Mouse (Mus musculus): Measurements from ENCODE around the gene Sp100. TPM values are rescaled to one million over a fixed set of nuclear protein-coding genes. Genes with fewer than 3 reads are reported as not detected.
A peak's percentile ranks its signal among the peaks of the same experiment; 100 is the strongest.

The Sp100 gene
- polyA plus RNA-seq, 1 experiment, result 21.4 TPM

DNA sequence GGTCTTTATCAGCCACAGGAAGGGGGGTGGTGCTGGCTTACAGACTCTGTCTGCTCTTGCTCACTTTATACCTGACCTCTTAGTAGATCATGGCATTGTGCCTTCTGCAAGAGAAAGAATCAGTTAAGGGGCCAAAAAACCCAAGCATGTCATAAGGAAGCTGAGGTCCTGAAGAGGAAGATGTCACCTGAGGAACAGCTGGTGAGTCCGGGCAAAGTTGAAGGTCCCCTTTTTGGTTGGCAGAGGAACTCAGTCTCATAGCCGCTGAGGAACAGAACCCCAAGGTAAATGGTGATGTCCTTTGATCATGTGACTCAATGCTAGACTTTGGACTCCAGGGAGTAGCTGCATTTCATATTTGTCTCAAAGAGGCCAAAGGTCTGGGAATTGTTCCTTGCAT is 57.0 kb downstream of the Sp100 start:
- peaks cover 2% of the 10 kb centered on the region; the same call in 1 of the 2 replicates for H3K4me1 ChIP-seq (ENCODE audit: control insufficient read depth, insufficient read depth, low read length)
- no peak overlapping the region for H3K4me3 ChIP-seq (ENCODE audit: insufficient read depth, low read depth, low read length)
- no peaks in the 10 kb centered on the region for H3K27me3 ChIP-seq (replicated peaks; ENCODE audit: control insufficient read depth, insufficient read depth, low read length)
- no peaks in the 10 kb centered on the region for H3K36me3 ChIP-seq (ENCODE audit: control insufficient read depth, insufficient read depth, low read length)
- H3K27ac ChIP-seq (ENCODE audit: insufficient read depth, low read depth, low read length), result no peak overlapping the region
- TF ChIP-seq POLR2A (IDR thresholded peaks at IDR 0.05; ENCODE audit: low read depth, low read length), result no peak
- TF ChIP-seq CTCF (conservative IDR thresholded peaks at IDR 0.05; ENCODE audit: insufficient read depth, insufficient read length, low read depth, low read length), result no peak
- WGBS, result 81% methylated on average over 2 of the region's 2 CpGs
- peak; percentile 16 for DNase-seq

DNA sequence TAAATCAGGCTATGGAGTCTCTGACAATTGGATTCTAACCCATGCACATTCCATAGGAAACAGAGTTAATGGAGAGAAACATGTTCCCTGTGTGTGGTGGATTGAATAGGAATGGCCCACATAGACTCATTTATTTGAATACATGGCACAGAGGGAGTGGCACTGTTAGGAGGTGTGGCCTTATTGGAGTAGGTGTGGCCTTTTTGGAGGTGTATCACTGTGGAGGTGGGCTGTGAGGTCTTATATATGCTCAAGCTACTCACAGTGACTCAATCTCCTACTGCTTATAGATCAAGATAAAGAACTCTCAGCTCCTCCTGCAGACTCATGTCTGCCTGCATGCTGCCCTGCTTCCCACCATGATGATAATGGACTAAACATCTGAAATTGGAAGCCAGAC is 64.7 kb downstream of the Sp100 start:
- Histone ChIP-seq H3K36me3 (ENCODE audit: control insufficient read depth, insufficient read depth, low read length) (no peaks in the 10 kb centered on the region), H3K27me3 (replicated peaks; ENCODE audit: control insufficient read depth, insufficient read depth, low read length) (no peaks in the 10 kb centered on the region), H3K27ac (ENCODE audit: insufficient read depth, low read depth, low read length) (no peak overlapping the region), H3K4me1 (ENCODE audit: control insufficient read depth, insufficient read depth, low read length) (no peaks in the 10 kb centered on the region), H3K4me3 (ENCODE audit: insufficient read depth, low read depth, low read length) (no peak overlapping the region)
- TF ChIP-seq CTCF (conservative IDR thresholded peaks at IDR 0.05; ENCODE audit: insufficient read depth, insufficient read length, low read depth, low read length) (no peak), POLR2A (IDR thresholded peaks at IDR 0.05; ENCODE audit: low read depth, low read length) (no peak)
- no peak for DNase-seq

DNA sequence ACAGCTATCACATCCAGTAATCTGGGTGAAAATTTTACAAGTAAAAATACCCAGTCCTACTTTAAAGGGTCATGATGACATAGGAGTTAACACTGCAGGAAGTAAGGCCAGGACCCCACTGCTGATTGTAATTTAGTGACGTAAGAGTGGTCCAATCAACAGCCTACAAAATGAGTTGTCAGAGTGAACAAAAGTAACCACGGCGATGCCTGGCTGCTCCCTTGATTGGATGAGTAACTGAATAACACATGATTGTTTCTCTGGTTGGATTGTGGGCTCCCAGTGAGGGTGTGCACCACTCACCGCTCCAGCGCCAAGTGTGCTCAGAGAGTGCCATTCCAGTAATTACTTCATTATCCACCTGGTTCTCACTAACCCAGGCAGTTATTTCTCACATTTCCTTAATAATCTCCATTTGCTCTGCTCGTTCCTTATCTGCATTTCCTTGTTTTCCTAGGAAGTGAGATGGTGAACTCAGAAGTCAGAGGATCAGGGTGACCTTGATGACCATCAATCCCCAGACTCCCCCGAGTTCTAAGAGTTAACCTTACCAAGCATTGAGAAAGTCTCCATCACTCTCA is 66.7 kb downstream of the Sp100 start:
- Histone ChIP-seq H3K4me3 (ENCODE audit: insufficient read depth, low read depth, low read length) (no peak overlapping the region), H3K27me3 (replicated peaks; ENCODE audit: control insufficient read depth, insufficient read depth, low read length) (no peaks in the 10 kb centered on the region), H3K27ac (ENCODE audit: insufficient read depth, low read depth, low read length) (no peak overlapping the region), H3K36me3 (ENCODE audit: control insufficient read depth, insufficient read depth, low read length) (no peaks in the 10 kb centered on the region), H3K4me1 (ENCODE audit: control insufficient read depth, insufficient read depth, low read length) (no peaks in the 10 kb centered on the region)
- TF ChIP-seq POLR2A (IDR thresholded peaks at IDR 0.05; ENCODE audit: low read depth, low read length) (no peak), CTCF (conservative IDR thresholded peaks at IDR 0.05; ENCODE audit: insufficient read depth, insufficient read length, low read depth, low read length) (no peak)
- 44% methylated on average over 7 of the region's 7 CpGs for WGBS
- DNase-seq, result no peak

DNA sequence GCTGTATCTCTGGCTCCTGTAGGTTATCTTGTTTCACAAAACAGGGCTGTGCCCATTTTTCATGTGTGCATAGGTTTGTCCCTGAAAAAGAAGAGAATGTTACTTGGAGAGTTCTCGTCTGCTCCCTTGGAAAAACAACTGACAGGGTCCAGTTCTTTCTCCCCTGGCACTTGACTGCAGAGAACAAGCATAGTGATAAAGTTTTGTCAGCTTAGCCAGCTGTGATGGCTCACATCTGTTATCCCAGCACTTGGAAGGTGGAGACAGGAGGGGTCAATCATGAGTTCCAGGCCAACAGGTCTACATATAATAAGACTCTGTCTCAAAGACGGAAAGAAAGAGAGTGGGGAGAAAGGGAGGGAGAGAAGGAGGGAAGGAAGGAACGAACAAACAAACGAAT is 69.3 kb downstream of the Sp100 start:
- no peak for TF ChIP-seq POLR2A (IDR thresholded peaks at IDR 0.05; ENCODE audit: low read depth, low read length)
- no peak for TF ChIP-seq CTCF (conservative IDR thresholded peaks at IDR 0.05; ENCODE audit: insufficient read depth, insufficient read length, low read depth, low read length)
- no peaks in the 10 kb centered on the region for H3K4me1 ChIP-seq (ENCODE audit: control insufficient read depth, insufficient read depth, low read length)
- H3K27me3 ChIP-seq (replicated peaks; ENCODE audit: control insufficient read depth, insufficient read depth, low read length), result no peaks in the 10 kb centered on the region
- no peak overlapping the region for H3K27ac ChIP-seq (ENCODE audit: insufficient read depth, low read depth, low read length)
- WGBS, result 38% methylated on average over 4 of the region's 4 CpGs
- no peaks in the 10 kb centered on the region for H3K36me3 ChIP-seq (ENCODE audit: control insufficient read depth, insufficient read depth, low read length)
- no peak overlapping the region for H3K4me3 ChIP-seq (ENCODE audit: insufficient read depth, low read depth, low read length)
- DNase-seq, result no peak

DNA sequence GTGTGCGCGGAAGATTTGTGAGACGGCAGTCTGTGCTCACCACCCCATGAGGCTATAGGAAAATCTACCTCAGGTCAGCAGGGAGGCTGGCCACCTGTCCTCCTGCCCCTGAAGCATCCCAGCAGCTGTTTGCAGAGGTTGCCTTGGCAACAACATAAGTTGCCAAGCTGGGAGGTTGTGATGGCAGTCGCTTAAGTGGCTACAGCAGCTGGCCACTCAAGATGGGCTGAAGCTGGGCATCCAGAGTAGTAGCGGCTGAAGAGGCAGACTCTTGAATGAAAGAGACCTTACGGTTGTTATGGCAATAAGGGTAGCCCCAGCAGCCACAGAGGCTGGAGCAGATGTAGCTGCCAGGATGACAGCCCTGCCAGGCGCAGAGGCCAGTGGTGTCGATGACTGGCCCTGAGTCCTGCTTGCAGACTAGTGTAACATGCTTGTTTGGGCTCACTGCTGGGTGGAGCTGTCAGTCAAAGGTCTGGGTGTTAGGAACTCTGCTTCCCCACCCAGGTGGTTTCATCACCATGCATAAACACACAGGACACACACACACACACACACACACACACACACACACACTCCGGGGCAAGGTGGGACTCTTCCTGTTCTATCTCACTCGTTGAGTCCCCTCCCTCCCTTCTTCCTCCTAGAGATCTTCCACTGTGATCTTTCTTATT is 70.6 kb downstream of the Sp100 start:
- DNase-seq, result no peak
- TF ChIP-seq POLR2A (IDR thresholded peaks at IDR 0.05; ENCODE audit: low read depth, low read length) (no peak), CTCF (conservative IDR thresholded peaks at IDR 0.05; ENCODE audit: insufficient read depth, insufficient read length, low read depth, low read length) (no peak)
- H3K4me1 ChIP-seq (ENCODE audit: control insufficient read depth, insufficient read depth, low read length), result no peaks in the 10 kb centered on the region

DNA sequence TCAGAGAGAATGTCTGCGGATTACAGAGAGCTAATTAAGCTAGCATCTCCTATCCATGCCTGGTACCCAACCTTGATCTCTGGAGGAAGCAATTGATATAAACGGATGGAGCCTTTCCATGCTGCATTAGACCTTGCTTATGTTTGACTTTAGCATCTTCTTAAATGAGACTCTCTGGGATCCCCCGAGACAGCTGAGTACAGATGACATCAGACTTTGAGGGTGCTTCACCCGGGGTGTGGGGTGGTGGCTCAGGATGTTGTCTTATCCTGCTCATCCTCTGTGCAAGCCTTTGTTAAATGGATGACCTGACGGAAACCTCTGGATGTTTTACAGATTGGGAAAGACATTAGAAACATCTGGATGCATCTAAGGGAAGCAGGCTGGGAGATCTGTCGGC is 80.7 kb downstream of the Sp100 start:
- Histone ChIP-seq H3K27ac (ENCODE audit: insufficient read depth, low read depth, low read length) (no peak overlapping the region), H3K27me3 (replicated peaks; ENCODE audit: control insufficient read depth, insufficient read depth, low read length) (no peaks in the 10 kb centered on the region), H3K4me3 (ENCODE audit: insufficient read depth, low read depth, low read length) (no peak overlapping the region), H3K36me3 (ENCODE audit: control insufficient read depth, insufficient read depth, low read length) (no peaks in the 10 kb centered on the region), H3K4me1 (ENCODE audit: control insufficient read depth, insufficient read depth, low read length) (no peaks in the 10 kb centered on the region)
- TF ChIP-seq CTCF (conservative IDR thresholded peaks at IDR 0.05; ENCODE audit: insufficient read depth, insufficient read length, low read depth, low read length), result no peak
- no peak for TF ChIP-seq POLR2A (IDR thresholded peaks at IDR 0.05; ENCODE audit: low read depth, low read length)
- no peak for DNase-seq
- WGBS, result 73% methylated on average over 6 of the region's 6 CpGs

More for the DNA sequence above, 70.6 kb downstream of the Sp100 start:
- no peak overlapping the region for H3K4me3 ChIP-seq (ENCODE audit: insufficient read depth, low read depth, low read length)
- H3K36me3 ChIP-seq (ENCODE audit: control insufficient read depth, insufficient read depth, low read length), result no peaks in the 10 kb centered on the region
- H3K27me3 ChIP-seq (replicated peaks; ENCODE audit: control insufficient read depth, insufficient read depth, low read length), result no peaks in the 10 kb centered on the region
- no peak overlapping the region for H3K27ac ChIP-seq (ENCODE audit: insufficient read depth, low read depth, low read length)
- WGBS, result 59% methylated on average over 10 of the region's 10 CpGs

DNA sequence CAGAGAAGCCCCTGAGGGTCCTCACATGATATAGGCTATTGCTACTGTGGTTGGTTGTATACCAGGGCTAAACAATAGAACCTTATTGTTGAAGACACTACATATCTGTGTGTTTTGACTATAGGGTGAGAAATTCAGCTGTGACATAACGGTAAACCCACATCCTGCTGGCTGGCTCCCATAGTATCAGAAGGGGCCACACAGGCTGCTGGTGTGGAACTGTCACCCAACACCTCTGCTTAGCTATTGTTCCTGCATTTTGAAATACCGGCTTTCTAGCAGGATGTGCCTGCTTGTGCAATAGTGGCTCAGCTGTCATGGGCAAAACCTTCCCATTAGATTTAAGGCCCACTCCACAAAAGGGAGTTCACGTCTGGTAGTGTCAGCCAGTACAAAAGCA is 82.8 kb downstream of the Sp100 start:
- Histone ChIP-seq H3K27me3 (replicated peaks; ENCODE audit: control insufficient read depth, insufficient read depth, low read length) (no peaks in the 10 kb centered on the region), H3K27ac (ENCODE audit: insufficient read depth, low read depth, low read length) (no peak overlapping the region), H3K36me3 (ENCODE audit: control insufficient read depth, insufficient read depth, low read length) (no peaks in the 10 kb centered on the region), H3K4me1 (ENCODE audit: control insufficient read depth, insufficient read depth, low read length) (no peaks in the 10 kb centered on the region), H3K4me3 (ENCODE audit: insufficient read depth, low read depth, low read length) (no peak overlapping the region)
- no peak for DNase-seq
- no peak for TF ChIP-seq CTCF (conservative IDR thresholded peaks at IDR 0.05; ENCODE audit: insufficient read depth, insufficient read length, low read depth, low read length)
- no peak for TF ChIP-seq POLR2A (IDR thresholded peaks at IDR 0.05; ENCODE audit: low read depth, low read length)
- WGBS, result 83% methylated on average over 3 of the region's 3 CpGs

Data from kidney, adult 2 months (tissue).